Mouse (Mus musculus) embryonic facial prominence, embryonic 10.5 days (tissue): Measurements from ENCODE around the gene Kcnip2. TPM values are rescaled to one million over a fixed set of nuclear protein-coding genes. Genes with fewer than 3 reads are reported as not detected.

ENCODE experiments used
- DNase-seq: peaks from one replicate; pipeline ENCODE4 v3.0.0-alpha.2; 2017; ENCODE audit warnings: low spot score
- H3K27ac ChIP-seq: fragments of 300-500 bp; sonication (generic); replicated peaks from 2 replicates; pipeline ENCODE4 v1.5.1; 2016; ENCODE audit warnings: mild to moderate bottlenecking
- H3K27me3 ChIP-seq: fragments of 300-500 bp; sonication (generic); replicated peaks from 2 replicates; pipeline ENCODE4 v1.6.1; 2016; ENCODE audit warnings: low read depth, mild to moderate bottlenecking; ENCODE audit not compliant: poor library complexity, severe bottlenecking
- H3K36me3 ChIP-seq: fragments of 300-500 bp; sonication (generic); replicated peaks from 2 replicates; pipeline ENCODE4 v1.6.1; 2016; ENCODE audit warnings: mild to moderate bottlenecking, moderate library complexity
- H3K4me1 ChIP-seq: fragments of 300-500 bp; sonication (generic); 2 replicates; pipeline ENCODE4 v1.6.1; 2016
- H3K4me3 ChIP-seq: fragments of 300-500 bp; sonication (generic); 2 replicates; pipeline ENCODE4 v1.5.1; 2016; ENCODE audit warnings: mild to moderate bottlenecking, moderate library complexity
- H3K9me3 ChIP-seq: fragments of 300-500 bp; sonication (generic); 2 replicates; pipeline ENCODE4 v1.6.1; 2016; ENCODE audit warnings: mild to moderate bottlenecking
- WGBS: fragments of 180-500 bp; shearing (Covaris S2); methylation state at CpG from one replicate; pipeline ENCODE4 v1.1.7; 2016; 5-methylcytosine and 5-hydroxymethylcytosine counted together
- polyA plus RNA-seq: library from polyadenylated mRNA; unstranded; fragments of >200 nt; fragmentation: Nextera tagmentation; extraction: Ambion mirVana; gene quantifications from 2 replicates; pipeline ENCODE4 v1.2.1, GENCODE M21; 2016

The Kcnip2 gene
- polyA plus RNA-seq, 1 experiment from 2014 or later: 0.67 TPM

- Histone ChIP-seq H3K27me3 (no peaks in the 10 kb centered on the region), H3K4me1 (peaks cover 9% of the 10 kb centered on the region), H3K9me3 (no peaks in the 10 kb centered on the region), H3K36me3 (no peaks in the 10 kb centered on the region), H3K4me3 (no peak overlapping the region), H3K27ac (no peak overlapping the region)
- 87% methylated on average over 4 of the region's 4 CpGs for WGBS
- DNase-seq: no peak
Measured at GRCm38 (mm10) chr19:45788337-45788736, 27.5 kb downstream of the Kcnip2 start.

- 80% methylated on average over 3 of the region's 3 CpGs for WGBS
- Histone ChIP-seq H3K27me3 (no peaks in the 10 kb centered on the region), H3K4me3 (no peak overlapping the region), H3K27ac (no peak overlapping the region), H3K4me1 (peaks cover 9% of the 10 kb centered on the region), H3K36me3 (no peaks in the 10 kb centered on the region), H3K9me3 (no peaks in the 10 kb centered on the region)
- DNase-seq: no peak
Measured at GRCm38 (mm10) chr19:45787450-45787849, 28.4 kb downstream of the Kcnip2 start.

GRCm38 (mm10) chr19:45785470-45785869 is 30.4 kb downstream of the Kcnip2 start:
- Histone ChIP-seq H3K27me3 (no peaks in the 10 kb centered on the region), H3K36me3 (peaks cover 10% of the 10 kb centered on the region), H3K4me1 (peaks cover 24% of the 10 kb centered on the region), H3K9me3 (no peaks in the 10 kb centered on the region), H3K27ac (no peak overlapping the region), H3K4me3 (no peak overlapping the region)
- no peak for DNase-seq
- WGBS: 64% methylated on average over 3 of the region's 3 CpGs

- Histone ChIP-seq H3K36me3 (peaks cover 24% of the 10 kb centered on the region), H3K27me3 (no peaks in the 10 kb centered on the region), H3K4me1 (peaks cover 31% of the 10 kb centered on the region), H3K27ac (peak overlapping the region; percentile 98), H3K9me3 (no peaks in the 10 kb centered on the region), H3K4me3 (peak overlapping the region; percentile 99)
- DNase-seq: no peak
- WGBS: 37% methylated on average over 17 of the region's 17 CpGs
Measured at GRCm38 (mm10) chr19:45783933-45784576, 31.8 kb downstream of the Kcnip2 start.

GRCm38 (mm10) chr19:45783181-45783932 is 32.5 kb downstream of the Kcnip2 start, which contains the start of gene Mgea5:
Gene Mgea5, minus strand, starts transcription at chr19:45783837.
- Histone ChIP-seq H3K36me3 (peaks cover 31% of the 10 kb centered on the region), H3K4me3 (peak within 1 kb of the TSS; percentile 99), H3K4me1 (peaks cover 31% of the 10 kb centered on the region), H3K27me3 (no peaks in the 10 kb centered on the region), H3K27ac (peak within 1 kb of the TSS; percentile 98), H3K9me3 (no peaks in the 10 kb centered on the region)
- peak; percentile 98 for DNase-seq
- under 1% methylated on average over 71 of the region's 71 CpGs for WGBS

GRCm38 (mm10) chr19:45782315-45783001 is 33.4 kb downstream of the Kcnip2 start:
- H3K4me3 ChIP-seq: peak overlapping the region; percentile 99
- no peaks in the 10 kb centered on the region for H3K9me3 ChIP-seq
- peak; percentile 82 for DNase-seq
- under 1% methylated on average over 36 of the region's 36 CpGs for WGBS
- H3K27me3 ChIP-seq: no peaks in the 10 kb centered on the region
- peaks cover 31% of the 10 kb centered on the region for H3K4me1 ChIP-seq
- peak overlapping the region; percentile 98 for H3K27ac ChIP-seq
- peaks cover 40% of the 10 kb centered on the region for H3K36me3 ChIP-seq

- Histone ChIP-seq H3K36me3 (peaks cover 48% of the 10 kb centered on the region), H3K4me3 (peak overlapping the region; percentile 99)
Measured at GRCm38 (mm10) chr19:45781676-45782075, 34.2 kb downstream of the Kcnip2 start.

GRCm38 (mm10) chr19:45780350-45780915 is 35.4 kb downstream of the Kcnip2 start:
- Histone ChIP-seq H3K9me3 (no peaks in the 10 kb centered on the region), H3K4me3 (peak overlapping the region; percentile 99; the same call in 1 of the 2 replicates), H3K4me1 (peaks cover 31% of the 10 kb centered on the region), H3K27ac (no peak overlapping the region), H3K36me3 (peaks cover 60% of the 10 kb centered on the region), H3K27me3 (no peaks in the 10 kb centered on the region)
- 92% methylated on average over 13 of the region's 13 CpGs for WGBS
- DNase-seq: no peak

More at GRCm38 (mm10) chr19:45781676-45782075, 34.2 kb downstream of the Kcnip2 start:
- Histone ChIP-seq H3K27ac (no peak overlapping the region), H3K9me3 (no peaks in the 10 kb centered on the region), H3K27me3 (no peaks in the 10 kb centered on the region), H3K4me1 (peaks cover 31% of the 10 kb centered on the region)
- DNase-seq: no peak
- 70% methylated on average over 8 of the region's 8 CpGs for WGBS

GRCm38 (mm10) chr19:45775486-45775885 is 40.4 kb downstream of the Kcnip2 start:
- H3K27ac ChIP-seq: no peak overlapping the region
- no peak overlapping the region for H3K4me3 ChIP-seq
- WGBS: 82% methylated on average over 2 of the region's 2 CpGs
- no peaks in the 10 kb centered on the region for H3K9me3 ChIP-seq
- no peak for DNase-seq
- H3K27me3 ChIP-seq: no peaks in the 10 kb centered on the region
- H3K36me3 ChIP-seq: peaks cover 100% of the 10 kb centered on the region
- H3K4me1 ChIP-seq: peaks cover 7% of the 10 kb centered on the region

- no peak for DNase-seq
- 92% methylated on average over 5 of the region's 5 CpGs for WGBS
- Histone ChIP-seq H3K4me1 (no peaks in the 10 kb centered on the region), H3K9me3 (no peaks in the 10 kb centered on the region), H3K4me3 (no peak overlapping the region), H3K36me3 (peaks cover 100% of the 10 kb centered on the region), H3K27me3 (no peaks in the 10 kb centered on the region), H3K27ac (no peak overlapping the region)
Measured at GRCm38 (mm10) chr19:45771501-45771900, 44.4 kb downstream of the Kcnip2 start.

- peaks cover 96% of the 10 kb centered on the region for H3K36me3 ChIP-seq
- H3K4me3 ChIP-seq: no peak overlapping the region
- H3K4me1 ChIP-seq: no peaks in the 10 kb centered on the region
- H3K9me3 ChIP-seq: no peaks in the 10 kb centered on the region
- no peak overlapping the region for H3K27ac ChIP-seq
- H3K27me3 ChIP-seq: no peaks in the 10 kb centered on the region
- no peak for DNase-seq
- 93% methylated on average over 3 of the region's 3 CpGs for WGBS
Measured at GRCm38 (mm10) chr19:45760810-45761209, 55.1 kb downstream of the Kcnip2 start.

- Histone ChIP-seq H3K27me3 (no peaks in the 10 kb centered on the region), H3K4me1 (no peaks in the 10 kb centered on the region), H3K27ac (no peak overlapping the region), H3K4me3 (no peak overlapping the region), H3K36me3 (peaks cover 96% of the 10 kb centered on the region), H3K9me3 (no peaks in the 10 kb centered on the region)
- no peak for DNase-seq
- 93% methylated on average over 5 of the region's 5 CpGs for WGBS
Measured at GRCm38 (mm10) chr19:45758671-45759070, 57.2 kb downstream of the Kcnip2 start.
